Mouse (Mus musculus) ES-E14 (cell line): ENCODE data around the gene Rc3h1.

ENCODE experiments used
- CHD2 ChIP-seq: IDR thresholded peaks from 2 replicates; pipeline ENCODE4 v1.6.1; 2014; ENCODE audit warnings: mild to moderate bottlenecking, low read depth, low read length, inconsistent platforms
- HCFC1 ChIP-seq: IDR thresholded peaks from 2 replicates; pipeline ENCODE4 v1.6.1; 2012; ENCODE audit warnings: low read length, inconsistent platforms, borderline replicate concordance; ENCODE audit not compliant: insufficient read depth
- MAFK ChIP-seq: IDR thresholded peaks from 2 replicates; pipeline ENCODE4 v1.6.1; 2014; ENCODE audit warnings: mild to moderate bottlenecking, low read depth, low read length, inconsistent platforms; ENCODE audit not compliant: insufficient read depth
- ZC3H11A ChIP-seq: IDR thresholded peaks from 2 replicates; pipeline ENCODE4 v1.6.1; 2012; ENCODE audit warnings: low read depth, mild to moderate bottlenecking, inconsistent platforms, low read length, borderline replicate concordance
- ZNF384 ChIP-seq: IDR thresholded peaks from 2 replicates; pipeline ENCODE4 v1.6.1; 2012; ENCODE audit warnings: low read depth, low read length, inconsistent platforms

GRCm38 (mm10) chr1:160967268-160967667 is 61.0 kb downstream of the Rc3h1 start:
- TF ChIP-seq MAFK = no peak
- no peak for TF ChIP-seq ZC3H11A
- TF ChIP-seq HCFC1 = no peak
- TF ChIP-seq ZNF384 = no peak
- no peak for TF ChIP-seq CHD2
